Mouse (Mus musculus) adrenal gland, adult 18-20 months (tissue): ENCODE results near the gene Hyal1. TPM values are rescaled to one million over a fixed set of nuclear protein-coding genes. Genes with fewer than 3 reads are reported as not detected.

Source experiments
- DNase-seq, 2 experiments: peaks; one replicate each; pipeline ENCODE4 v3.0.0; 2021 to 2022; ENCODE audit warnings: low spot score in 2 of 2
- total RNA-seq, 2 experiments: library from RNA; stranded (reverse); gene quantifications; 1 replicate in 1 of 2; 2 replicates in 1 of 2; pipeline ENCODE4 v1.2.3; 2021

Hyal1 gene
- total RNA-seq, 2 experiments from 2014 or later = 9.2 to 15.7 TPM

DNA sequence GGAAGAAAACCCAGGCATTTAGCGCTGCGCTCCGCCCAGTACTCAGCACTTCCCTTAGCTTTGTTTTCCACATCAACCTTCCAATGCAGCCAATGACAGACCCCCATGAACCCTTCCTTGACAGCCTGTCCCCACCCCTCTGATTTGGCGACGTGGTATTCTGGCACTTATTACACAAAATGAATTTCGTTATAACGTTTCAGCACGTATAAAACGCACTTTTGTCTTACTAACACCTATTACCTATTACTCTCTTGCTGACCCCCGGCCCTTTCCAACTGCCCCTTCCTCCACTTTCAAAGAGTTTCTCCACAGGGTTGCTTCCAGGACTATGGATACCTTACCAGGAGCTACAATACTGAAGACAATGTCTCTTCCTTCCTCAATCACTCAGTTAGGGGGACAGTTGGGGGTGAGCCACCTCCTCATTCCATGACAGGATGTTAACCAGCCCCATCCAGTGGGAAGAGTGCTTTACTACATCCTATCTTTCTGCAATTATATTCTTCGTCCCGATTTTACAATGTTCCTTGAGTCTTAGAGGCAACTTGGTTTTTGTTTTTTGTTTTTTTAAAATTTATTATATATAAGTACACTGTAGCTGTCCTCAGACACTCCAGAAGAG, 36.3 kb downstream of the Hyal1 start:
- no peak for DNase-seq

DNA sequence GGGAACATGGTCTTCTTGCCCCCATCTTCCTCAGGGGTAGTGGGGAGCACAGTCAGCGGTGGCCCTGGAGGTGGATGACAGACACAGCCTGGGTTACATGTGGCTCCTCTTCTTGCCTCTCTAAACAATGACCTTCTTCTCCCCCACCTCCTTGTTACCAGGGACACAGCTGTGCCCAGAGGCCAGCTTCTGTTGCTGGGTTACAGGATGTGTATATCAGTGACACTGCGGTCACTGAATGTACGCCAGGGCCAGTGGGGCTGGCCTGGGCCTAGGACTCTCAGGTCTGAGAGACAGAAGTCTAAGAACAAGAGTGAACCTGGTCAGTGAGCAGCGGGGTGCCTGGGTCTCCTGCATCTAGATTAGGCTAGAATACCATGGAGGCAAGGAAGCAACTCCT, 38.3 kb downstream of the Hyal1 start:
- DNase-seq = no peak

GRCm38 (mm10) chr9:107617461-107617860, 40.7 kb downstream of the Hyal1 start:
- no peak for DNase-seq

GRCm38 (mm10) chr9:107618098-107618497, 41.4 kb downstream of the Hyal1 start:
- no peak for DNase-seq

DNA sequence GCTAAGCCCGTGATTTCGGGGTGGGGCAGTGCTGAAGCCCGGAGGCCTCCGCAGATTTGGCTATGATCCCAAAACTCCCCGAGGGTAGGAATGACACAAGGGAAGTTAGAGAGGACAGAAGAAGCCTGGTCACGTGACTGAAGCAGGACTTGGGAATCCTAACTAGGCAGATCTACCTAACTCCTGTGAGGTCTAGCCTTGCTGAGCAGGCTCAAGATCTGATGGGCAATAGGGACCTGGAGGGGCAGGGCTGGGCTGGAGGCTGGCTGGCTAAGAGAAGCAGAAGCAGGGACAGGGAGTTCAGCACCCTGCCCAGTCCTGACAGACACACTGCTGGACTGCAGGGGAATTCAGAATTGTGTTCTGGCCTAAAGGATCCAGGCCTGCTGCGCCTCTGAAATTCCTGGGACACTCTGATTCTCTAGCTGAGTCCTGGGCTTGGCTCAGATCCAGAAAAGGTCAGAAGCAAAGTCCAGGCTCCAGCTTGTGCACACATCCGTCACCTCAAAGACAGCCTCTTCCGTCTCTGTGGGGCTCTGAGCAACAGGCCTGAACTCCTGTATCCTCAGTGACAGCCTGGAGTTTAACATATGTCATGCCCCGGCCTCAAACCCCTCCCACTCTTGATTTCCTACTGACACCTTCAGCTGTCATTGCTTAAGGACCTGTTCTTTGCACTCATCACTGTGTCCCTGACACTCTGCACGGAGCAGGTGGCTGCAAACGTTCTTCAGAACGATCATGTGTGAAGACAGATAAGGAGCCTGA, 42.2 kb downstream of the Hyal1 start:
- DNase-seq = no peak

GRCm38 (mm10) chr9:107619546-107619879, 42.8 kb downstream of the Hyal1 start:
- peak in 1 of 2 experiments; percentile 32 for DNase-seq

GRCm38 (mm10) chr9:107620954-107621353, 44.2 kb downstream of the Hyal1 start:
- no peak for DNase-seq

DNA sequence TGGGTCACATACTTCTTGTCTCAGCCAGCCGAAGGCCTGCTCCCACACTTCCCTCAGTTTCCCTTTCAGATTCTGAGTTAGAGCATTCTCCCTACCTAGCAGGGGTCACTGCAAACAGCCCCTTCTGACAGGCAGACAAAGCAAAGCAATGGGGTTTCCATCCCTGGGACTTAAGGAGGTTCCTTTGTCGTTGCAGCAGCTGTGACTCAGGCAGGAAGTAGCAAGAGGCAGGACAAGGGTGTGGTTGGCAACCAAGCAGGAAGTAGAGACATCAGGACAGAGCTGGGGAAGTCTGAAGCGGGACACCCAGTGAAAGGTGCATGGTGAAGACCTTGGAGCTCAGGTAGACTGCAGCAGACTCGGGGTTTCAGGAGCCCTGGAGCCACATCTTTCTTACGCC, 47.8 kb downstream of the Hyal1 start:
- DNase-seq = no peak

DNA sequence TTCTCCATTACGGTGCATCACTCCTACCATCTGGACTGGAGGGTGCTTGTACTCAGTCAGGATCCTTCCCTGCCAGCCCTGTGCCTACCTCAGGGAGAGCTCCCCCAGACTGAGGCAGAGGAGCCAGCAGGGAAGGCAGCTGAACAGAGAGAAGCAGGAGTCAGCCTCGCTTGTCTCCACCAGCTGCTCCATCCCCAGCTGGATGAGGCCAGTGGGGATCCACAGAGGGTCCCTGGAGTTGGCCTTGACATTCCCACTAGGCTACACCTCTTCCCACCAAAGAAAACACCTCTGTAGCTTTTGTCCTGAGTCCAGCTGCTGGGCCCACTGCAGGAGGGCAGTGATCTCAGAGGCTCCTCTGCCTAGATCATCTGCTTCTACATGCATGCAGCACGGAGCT, 48.2 kb downstream of the Hyal1 start:
- no peak for DNase-seq

- no peak for DNase-seq
Observed at GRCm38 (mm10) chr9:107625351-107626128, 48.8 kb downstream of the Hyal1 start.

GRCm38 (mm10) chr9:107626158-107626843, 49.6 kb downstream of the Hyal1 start:
- no peak for DNase-seq

GRCm38 (mm10) chr9:107626844-107627277, 50.1 kb downstream of the Hyal1 start:
- peak; percentile 63 to 77 for DNase-seq

DNA sequence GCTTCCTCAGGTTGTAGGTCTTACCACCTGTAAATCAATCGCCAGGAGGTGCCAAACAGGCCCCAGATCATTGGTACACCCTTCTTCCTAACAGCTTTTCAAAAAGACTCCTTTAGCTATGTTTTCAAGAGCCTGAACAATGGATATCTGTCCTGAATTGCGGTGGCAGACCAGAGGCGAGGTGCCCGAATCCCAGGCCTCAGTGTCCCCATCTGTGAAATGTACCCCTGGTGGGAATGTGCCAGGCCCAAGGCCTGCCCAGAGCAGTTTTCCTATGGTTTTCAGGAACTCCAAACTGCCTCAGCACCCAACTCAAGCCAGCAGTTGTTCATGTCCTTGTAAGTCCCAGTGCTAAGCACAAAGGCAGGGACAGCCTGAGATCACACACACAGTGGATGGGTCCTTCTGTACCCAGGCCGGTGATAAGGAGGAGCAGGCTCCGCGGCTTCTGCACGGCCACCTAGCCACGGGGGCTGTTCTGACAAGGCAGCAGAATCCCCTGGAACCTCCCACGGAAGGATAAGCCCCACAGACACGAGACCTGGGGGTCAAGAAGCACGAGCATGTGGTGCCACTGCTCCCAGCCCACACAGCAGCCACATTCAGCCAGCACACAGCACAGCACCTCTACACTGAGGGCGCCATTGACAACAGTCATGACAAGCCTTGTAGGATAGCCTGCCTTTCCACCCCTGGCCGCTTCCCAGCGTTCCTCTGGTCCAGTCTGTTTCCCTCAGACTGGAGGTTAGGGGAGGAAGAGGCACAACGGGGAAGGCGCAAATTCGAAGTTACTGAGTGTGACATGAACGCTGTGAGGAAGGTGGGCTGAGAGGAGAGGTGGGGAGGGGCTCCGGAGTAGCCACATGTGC, 50.9 kb downstream of the Hyal1 start:
- DNase-seq = no peak

- DNase-seq = no peak
Observed at GRCm38 (mm10) chr9:107628721-107629410, 52.1 kb downstream of the Hyal1 start.

DNA sequence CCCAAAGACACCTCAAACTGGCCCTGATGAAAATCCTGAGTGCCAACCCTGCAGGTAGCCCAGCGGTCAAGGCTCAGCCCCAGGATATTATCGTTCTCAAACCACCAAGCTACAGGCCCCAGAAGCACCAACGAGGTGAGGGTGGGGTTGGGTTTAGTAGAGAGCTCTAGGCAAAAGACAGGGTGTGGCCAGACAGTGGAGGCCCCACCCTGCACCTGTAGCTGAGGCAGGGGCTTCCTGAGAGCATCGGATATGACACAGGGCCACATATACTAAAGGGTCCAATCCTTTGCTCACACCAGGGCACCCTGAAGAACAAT, 52.6 kb downstream of the Hyal1 start:
- DNase-seq = no peak

- no peak for DNase-seq
Observed at GRCm38 (mm10) chr9:107629901-107630425, 53.2 kb downstream of the Hyal1 start.

DNA sequence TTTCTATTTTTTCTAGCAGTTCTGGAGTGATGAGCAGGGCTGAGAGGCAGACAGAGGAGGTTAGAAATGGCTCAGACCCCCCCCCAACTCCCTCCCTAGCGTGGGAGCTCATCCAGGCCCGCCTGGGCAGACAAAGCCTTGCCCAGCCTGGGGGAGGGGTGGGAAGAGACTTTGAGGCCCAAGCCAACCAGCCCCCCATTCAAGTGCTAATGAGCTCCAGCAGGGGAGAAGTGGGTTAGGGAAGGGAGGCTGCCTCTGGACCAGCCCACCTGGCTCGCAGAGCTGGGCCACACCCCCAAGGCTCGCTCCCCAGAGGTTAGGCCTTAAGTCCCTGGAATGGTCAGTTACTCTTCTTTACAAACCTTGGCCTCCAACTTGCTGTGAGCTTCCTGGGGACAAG, 53.8 kb downstream of the Hyal1 start:
- no peak for DNase-seq
